22 mouse cellular contexts compared by ENCODE assay signal in genomic region chr3:53460106-53460505, GRCm38 (mm10). TPM values are rescaled to one million over a fixed set of nuclear protein-coding genes. Genes with fewer than 3 reads are reported as not detected.
A peak's percentile ranks its signal among the peaks of the same experiment; 100 is the strongest.
DNase-seq lines count a peak whose midpoint lies in the region; TF ChIP-seq lines count a peak whose summit lies in the region.
"Had no signal": no experiment of that assay in that cellular context is flagged by ENCODE, and none has a peak within 500 bp of the region (broad histone marks: within the 10 kb centered on the region; RNA-seq: fewer than 3 reads in every experiment).

No protein-coding gene starts in this region.

- 37% methylated on average over 9 of the region's 9 CpGs for WGBS in lung, adult 2 months

- H3K4me3 ChIP-seq in layer of hippocampus, adult 2 months = no peak overlapping the region
- no peak overlapping the region for H3K4me3 ChIP-seq in lung, adult 2 months (replicated peaks; ENCODE audit: extremely low read depth, low read depth, low read length)
- no peak overlapping the region for H3K4me3 ChIP-seq in brown adipose tissue, adult 24 weeks (ENCODE audit: insufficient read depth, low read depth, low read length)
- H3K4me3 ChIP-seq: embryonic facial prominence, embryonic 12.5 days; heart, adult 2 months; intestine, embryonic 15.5 days; liver, embryonic 15.5 days had no signal

- DNase-seq in layer of hippocampus, adult 2 months (ENCODE audit: low spot score in 2 of 2) = peak in 1 of 2 experiments; percentile 10
- DNase-seq in layer of hippocampus, postnatal 25 days (ENCODE audit: extremely low spot score in 1 of 2, low spot score in 1 of 2) = no peak
- peak; percentile 55 for DNase-seq in lung, postnatal 36 days
- DNase-seq in lung, adult 2 months = no peak
- peak; percentile 22 for DNase-seq in skeletal muscle tissue, adult 2 months (ENCODE audit: low read depth, low spot score)
- no peak for DNase-seq in embryo, embryonic 11 days
- DNase-seq: adrenal gland, adult 2 months; cerebellum, adult 18-20 months; forebrain, postnatal 0 days; heart, postnatal 10 days; kidney, postnatal 36 days; thymus, postnatal 4 days had no signal

- peaks cover 2% of the 10 kb centered on the region for H3K4me1 ChIP-seq in lung, adult 2 months (ENCODE audit: control insufficient read depth, insufficient read depth, low read length)
- no peaks in the 10 kb centered on the region; the same call in 1 of the 2 replicates for H3K4me1 ChIP-seq in brown adipose tissue, adult 24 weeks (ENCODE audit: control insufficient read depth, insufficient read depth, insufficient read length, low read length)

- TF ChIP-seq CTCF in layer of hippocampus, adult 2 months (conservative IDR thresholded peaks at IDR 0.05) = no peak
- TF ChIP-seq CTCF in lung, adult 2 months (IDR thresholded peaks at IDR 0.05; ENCODE audit: insufficient read depth, low read length) = no peak

- no peak for TF ChIP-seq POLR2A in lung, adult 2 months (IDR thresholded peaks at IDR 0.05; ENCODE audit: borderline replicate concordance, extremely low read depth, low read depth, low read length)

- peak overlapping the region; percentile 21; the same call in 1 of the 2 replicates for H3K27ac ChIP-seq in layer of hippocampus, adult 2 months
- H3K27ac ChIP-seq in brown adipose tissue, adult 24 weeks (replicated peaks; ENCODE audit: low read depth, low read length) = peak overlapping the region; percentile 61; the same call in 1 of the 2 replicates
- H3K27ac ChIP-seq: embryonic facial prominence, embryonic 12.5 days; heart, adult 2 months; hindbrain, embryonic 14.5 days; intestine, embryonic 15.5 days; liver, embryonic 15.5 days had no signal

RNA-seq across cellular contexts. Expression of gene Nhlrc3, which starts 3.0 kb away (rescaled TPM):
- 10 to 100 TPM in 1 of 2 experiments, 1 to 10 TPM in 1; 9.8 to 11.7 TPM for total RNA-seq in layer of hippocampus, adult 2 months (2021)
- 1 to 10 TPM; 6.7 to 9.0 TPM for total RNA-seq in layer of hippocampus, postnatal 25 days (2021)
- polyA plus RNA-seq in lung, adult 2 months (2012; rRNA removed) = 8.1 and 13.1 TPM in 2 replicates
- polyA plus RNA-seq in brown adipose tissue, adult 24 weeks (2012; ENCODE audit: insufficient read depth, insufficient read length, missing spikeins) = 6.9 and 7.0 TPM in 2 replicates

RNA-seq across cellular contexts. Expression of gene Proser1, which starts 3.4 kb away (rescaled TPM):
- 10 to 100 TPM; 24.8 to 29.6 TPM for total RNA-seq in layer of hippocampus, adult 2 months (2021)
- total RNA-seq in layer of hippocampus, postnatal 25 days (2021) = 10 to 100 TPM; 21.2 to 28.3 TPM
- polyA plus RNA-seq in lung, adult 2 months (2012; rRNA removed) = 24.2 and 25.2 TPM in 2 replicates
- 4.5 and 7.4 TPM in 2 replicates for polyA plus RNA-seq in brown adipose tissue, adult 24 weeks (2012; ENCODE audit: insufficient read depth, insufficient read length, missing spikeins)

RNA-seq across cellular contexts. Expression of gene Stoml3, which starts 28.3 kb away (rescaled TPM):
- under 1 TPM; 0.33 to 0.37 TPM for total RNA-seq in layer of hippocampus, adult 2 months (2021)
- under 1 TPM in 1 of 2 experiments, not detected in 1; 0.47 TPM for total RNA-seq in layer of hippocampus, postnatal 25 days (2021)
- polyA plus RNA-seq in lung, adult 2 months (2012; rRNA removed) = 0.06 TPM in 1 of 2 replicates, not detected in the other
- polyA plus RNA-seq in brown adipose tissue, adult 24 weeks (2012; ENCODE audit: insufficient read depth, insufficient read length, missing spikeins) = not detected in 2 replicates
- total RNA-seq: adrenal gland, adult 2 months; ES-E14; gastrocnemius, adult 8-10 months; heart, adult 2 months; heart, postnatal 10 days; left cerebral cortex, adult 18-20 months had no signal
- polyA plus RNA-seq: adrenal gland, adult 2 months; embryonic facial prominence, embryonic 12.5 days; heart, adult 2 months; hindbrain, embryonic 14.5 days; limb, embryonic 11.5 days; liver, embryonic 15.5 days had no signal

Comparison
In these comparisons a context has a peak if more than half of its experiments do, and no peak if none do; other contexts are left out.
1. DNase-seq: peak in lung, postnatal 36 days (single experiment) and skeletal muscle tissue, adult 2 months (single experiment); none in layer of hippocampus, postnatal 25 days (0 of 2), lung, adult 2 months (single experiment) and embryo, embryonic 11 days (single experiment).